Mouse (Mus musculus): ENCODE measurements around the gene Mknk2.
A peak's percentile ranks its signal among the peaks of the same experiment; 100 is the strongest.

Mknk2 gene

DNA sequence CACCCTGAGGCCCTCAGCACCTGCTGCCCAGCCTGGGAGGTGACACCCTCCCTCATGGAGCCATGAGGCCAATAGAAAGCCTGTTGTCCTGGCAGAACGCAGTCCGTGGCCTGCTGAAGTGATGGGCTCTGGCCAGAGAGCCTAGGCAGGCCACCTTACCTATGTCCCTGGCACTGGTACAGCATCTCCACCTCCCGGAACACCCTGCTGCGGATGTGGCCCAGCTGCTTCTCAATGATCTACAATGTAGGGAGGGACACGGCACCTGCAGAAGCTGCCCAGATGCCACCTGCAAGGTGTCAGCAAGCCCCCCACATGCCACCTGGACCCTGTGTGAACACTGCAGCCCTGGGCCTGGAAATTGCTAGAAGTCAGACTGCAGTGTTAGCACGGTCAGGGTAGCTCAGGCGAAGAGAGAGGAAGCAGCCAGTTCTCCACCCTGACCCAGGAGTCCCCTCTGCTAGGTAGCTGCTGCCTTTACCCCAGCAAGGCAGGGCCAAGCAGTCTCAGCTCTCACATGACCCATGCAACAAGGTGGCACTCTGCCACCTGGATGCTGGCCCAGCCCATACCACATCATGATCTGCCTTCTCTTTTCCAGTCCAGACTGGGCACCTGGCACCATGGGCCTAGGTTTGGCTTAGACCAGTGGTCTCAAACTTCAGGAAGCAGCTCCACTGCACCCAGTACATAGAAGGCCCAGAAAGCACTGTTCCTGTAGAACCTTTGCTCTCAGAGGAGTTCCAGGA, 8.0 kb downstream of the Mknk2 start:
- no peak for DNase-seq (ENCODE audit: low read depth)

DNA sequence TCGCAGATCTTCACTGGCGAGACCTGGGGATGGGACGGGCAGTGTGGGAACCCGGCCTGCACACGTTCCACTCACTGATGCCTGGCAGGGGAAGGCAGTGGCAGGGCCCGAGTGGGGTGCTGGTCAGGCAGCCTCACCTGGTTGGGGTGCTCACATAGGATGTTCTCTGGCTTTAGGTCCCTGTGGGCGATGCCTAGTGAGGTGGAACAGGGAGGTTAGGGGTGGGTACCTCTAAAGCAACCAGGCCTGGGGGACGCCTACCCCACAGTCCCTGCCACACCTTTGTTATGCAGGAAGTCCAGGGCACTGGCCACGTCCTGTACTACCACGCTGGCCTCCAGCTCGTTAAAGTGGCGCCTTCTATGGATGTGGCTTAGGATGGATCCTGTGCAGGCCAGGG, 8.9 kb downstream of the Mknk2 start:
- DNase-seq (ENCODE audit: low read depth): no peak

DNA sequence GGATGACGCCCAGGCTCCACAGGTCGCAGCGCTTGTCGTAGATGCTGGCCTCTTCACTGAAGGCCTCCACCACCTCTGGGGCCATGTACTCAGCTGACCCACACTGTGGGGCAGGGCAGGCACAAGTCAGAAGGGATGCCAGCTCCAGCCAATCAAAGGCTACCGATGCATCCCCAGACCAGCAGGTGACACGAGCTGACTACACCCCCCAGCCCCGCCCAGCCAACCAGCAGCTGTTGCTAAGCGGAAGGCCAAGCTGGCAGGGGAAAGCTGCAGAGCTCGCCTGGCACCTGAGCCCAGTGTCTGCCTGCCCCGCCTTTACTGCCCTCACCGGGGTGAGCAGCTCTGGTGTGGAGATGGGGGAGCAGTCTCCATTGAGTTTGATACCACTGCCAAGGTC, 9.3 kb downstream of the Mknk2 start:
- DNase-seq (ENCODE audit: low read depth): no peak

- DNase-seq (ENCODE audit: low read depth): no peak
These were observed 11.0 kb downstream of the Mknk2 start for GRCm38 (mm10) chr10:80666837-80667412.

DNA sequence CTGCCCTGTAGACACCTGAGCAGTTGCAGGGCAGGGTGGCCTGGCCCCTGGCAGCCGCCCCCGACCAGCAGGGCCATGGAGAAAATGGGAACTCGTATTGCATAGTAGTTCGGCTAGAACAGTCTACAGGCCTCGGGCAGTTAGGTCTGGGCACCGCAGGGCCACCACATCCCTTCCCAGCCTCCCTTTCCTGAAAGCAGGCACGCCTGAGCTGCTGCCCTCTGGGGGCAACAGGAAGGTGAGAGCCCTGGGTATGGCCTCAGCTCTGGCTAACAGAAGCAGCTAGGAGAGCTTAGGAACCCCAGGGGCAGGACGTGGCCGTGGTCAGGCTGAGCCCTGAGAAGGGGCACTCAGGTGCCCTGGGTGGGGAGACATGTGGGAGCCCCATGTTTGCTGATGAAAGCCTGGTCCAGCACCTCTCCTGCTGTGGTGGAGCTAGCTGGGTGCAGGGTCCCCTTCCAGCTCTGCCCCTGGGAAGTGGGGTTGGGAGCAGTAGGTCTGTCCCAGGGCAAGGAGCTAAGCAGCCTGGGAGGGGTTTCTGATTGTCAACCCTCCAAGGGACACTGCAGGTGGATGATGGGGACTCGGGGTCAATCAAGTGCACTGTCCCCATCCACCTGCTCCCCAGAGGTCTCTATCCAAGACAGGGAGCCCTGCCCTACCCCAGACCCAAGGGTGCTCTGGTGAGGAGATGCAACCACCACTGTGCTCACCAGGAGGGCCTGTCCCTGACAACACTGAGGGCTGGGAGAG, 11.8 kb downstream of the Mknk2 start:
- peak; percentile 68 for DNase-seq (ENCODE audit: low read depth)

DNA sequence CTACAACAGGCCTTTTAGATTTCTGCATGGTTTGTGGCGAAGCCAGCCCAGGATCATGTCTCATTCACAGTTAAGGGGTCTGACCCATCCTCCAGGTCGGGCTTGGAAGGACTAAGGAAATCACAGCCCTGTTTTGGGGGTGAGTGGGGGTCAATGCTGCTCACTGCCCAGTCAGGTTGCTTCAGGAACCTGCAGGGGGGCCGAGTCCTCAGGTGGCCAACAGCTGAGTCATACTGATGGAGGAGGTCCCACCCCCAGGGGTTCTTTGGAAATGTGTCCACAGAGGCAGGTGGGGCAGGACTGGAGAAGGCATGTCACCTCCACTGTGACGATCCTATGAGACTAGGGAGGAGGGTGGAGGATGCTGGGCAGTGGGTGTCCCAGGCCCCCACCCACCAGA, 12.5 kb downstream of the Mknk2 start:
- no peak for DNase-seq (ENCODE audit: low read depth)

GRCm38 (mm10) chr10:80665016-80665380, 12.9 kb downstream of the Mknk2 start:
- peak; percentile 84 for DNase-seq (ENCODE audit: low read depth)

DNA sequence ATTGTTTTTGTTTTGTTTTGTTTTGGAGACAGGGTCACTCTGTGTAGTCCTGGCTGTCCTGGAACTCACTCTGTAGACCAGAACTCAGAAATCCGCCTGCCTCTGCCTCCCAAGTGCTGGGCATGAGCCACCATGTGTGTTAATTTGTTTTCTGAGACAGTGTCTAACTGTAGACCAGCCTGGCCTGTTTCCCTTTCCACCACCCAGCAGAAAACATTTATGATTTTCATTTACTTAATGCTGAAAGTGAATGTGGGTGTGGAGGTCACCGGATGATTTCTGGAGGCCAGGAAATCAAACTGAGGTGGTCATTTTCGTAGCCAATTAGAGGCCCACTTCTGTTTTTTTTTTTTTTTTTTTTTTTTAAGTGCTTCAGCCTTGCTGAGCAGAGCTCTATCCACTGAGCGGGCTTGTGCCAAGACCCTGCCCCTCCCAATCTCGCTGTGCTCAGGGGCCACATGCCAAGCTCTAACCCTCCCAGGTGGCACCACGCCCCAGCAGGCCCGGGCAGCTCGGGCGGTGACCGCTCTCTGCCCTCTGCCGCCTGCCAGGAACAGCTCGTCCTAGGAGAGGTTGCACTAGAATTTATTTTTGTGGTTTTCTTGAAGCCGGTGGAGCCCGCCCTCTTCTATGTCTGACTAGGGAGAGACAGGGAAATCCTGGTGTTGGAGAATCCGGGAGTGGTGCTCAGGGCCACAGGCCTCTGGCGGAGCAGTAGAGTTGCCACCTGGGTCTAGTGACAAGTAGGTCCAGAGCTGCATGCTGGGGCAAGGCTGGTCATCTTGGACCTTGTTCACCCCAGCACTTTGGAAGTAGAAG, 13.5 kb downstream of the Mknk2 start:
- DNase-seq (ENCODE audit: low read depth): peak; percentile 88

GRCm38 (mm10) chr10:80663485-80664196, 14.3 kb downstream of the Mknk2 start:
- DNase-seq (ENCODE audit: low read depth): peak; percentile 30

DNA sequence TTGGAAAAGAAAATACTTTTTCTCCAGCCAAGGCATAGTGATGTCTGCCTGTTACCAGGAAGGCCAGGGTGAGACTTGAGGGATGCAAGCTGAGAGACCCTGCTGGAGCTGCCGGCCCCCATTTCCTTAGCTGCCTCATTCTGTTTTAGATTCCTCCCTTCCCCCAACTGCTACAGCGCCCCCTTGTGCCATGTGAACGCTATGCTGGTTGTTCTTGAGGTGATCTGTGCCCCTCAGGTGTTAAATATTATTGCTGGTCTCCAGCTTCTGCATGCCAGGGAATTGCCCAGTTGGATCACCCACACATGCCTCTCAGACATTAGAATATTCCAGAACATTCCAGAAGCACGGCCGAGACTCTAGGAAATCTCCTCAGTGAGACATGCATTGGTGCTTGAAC, 16.8 kb downstream of the Mknk2 start:
- peak; percentile 73 for DNase-seq (ENCODE audit: low read depth)

GRCm38 (mm10) chr10:80659213-80659612, 18.7 kb downstream of the Mknk2 start:
- DNase-seq (ENCODE audit: low read depth): peak; percentile 73

GRCm38 (mm10) chr10:80658841-80659202, 19.1 kb downstream of the Mknk2 start:
- peak; percentile 59 for DNase-seq (ENCODE audit: low read depth)

DNA sequence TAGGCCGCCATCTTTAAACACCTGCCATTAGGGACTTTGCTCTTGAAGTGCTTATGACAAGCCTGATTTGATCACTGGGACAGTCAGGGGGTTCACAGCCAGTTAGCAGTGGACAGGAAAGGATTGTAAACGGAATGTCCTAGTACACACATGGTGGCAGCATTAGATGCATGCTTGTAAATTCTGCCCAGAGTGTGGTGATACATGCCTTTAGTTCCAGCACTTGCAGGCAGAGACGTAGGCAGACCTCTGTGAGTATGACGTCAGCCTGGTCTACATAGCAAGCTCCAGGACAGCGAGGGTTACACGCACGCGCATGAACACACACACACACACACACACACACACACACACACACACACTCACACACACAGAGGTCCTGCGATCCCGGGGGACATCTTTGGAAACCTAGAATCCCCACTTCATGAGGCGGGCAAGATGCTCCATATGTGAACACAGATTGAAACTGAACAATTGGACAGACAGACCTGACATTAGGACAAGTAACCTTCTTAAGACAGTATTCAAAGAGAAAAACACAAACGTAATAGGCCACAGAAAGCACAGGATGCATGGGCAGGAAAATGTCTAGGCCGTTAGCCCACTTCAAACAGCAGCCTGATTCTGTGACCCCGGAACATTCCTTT, 19.6 kb downstream of the Mknk2 start:
- DNase-seq (ENCODE audit: low read depth): no peak

DNA sequence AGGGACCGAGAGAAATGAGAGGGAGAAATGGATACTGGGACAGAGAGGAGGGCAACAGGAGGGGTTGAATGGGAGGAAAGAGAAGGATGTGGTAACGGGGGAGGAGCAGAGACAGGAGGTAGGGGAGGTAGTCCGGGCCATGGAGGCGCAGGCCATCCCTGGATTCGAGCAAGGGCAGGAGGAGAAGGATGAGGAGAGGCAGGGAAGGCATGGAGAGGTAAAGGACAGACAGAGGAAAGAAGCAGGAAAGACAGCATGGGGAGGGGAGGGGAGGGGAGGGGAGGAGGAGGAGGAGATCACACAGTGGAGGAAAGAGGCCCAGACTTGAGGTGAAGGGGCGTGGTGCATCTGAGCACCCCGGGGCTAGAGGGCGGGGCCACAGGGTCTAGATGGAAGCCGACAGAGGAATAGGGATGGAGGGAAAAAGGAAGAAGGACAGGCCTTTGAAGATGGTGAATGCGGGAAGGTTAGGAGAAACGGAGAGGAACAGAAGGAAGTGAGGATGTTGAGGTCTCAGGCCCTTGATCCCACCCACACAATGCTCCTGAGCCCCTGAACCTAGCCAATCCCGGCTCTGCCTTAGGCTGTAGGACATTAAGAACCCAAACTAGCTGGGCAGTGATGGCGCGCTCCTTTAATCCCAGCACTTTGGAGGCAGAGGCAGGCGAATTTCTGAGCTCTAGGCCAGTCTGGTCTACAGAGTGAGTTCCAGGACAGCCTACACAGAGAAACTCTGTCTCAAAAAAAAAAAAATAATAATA, 20.9 kb downstream of the Mknk2 start, which contains the start of gene Btbd2:
Gene Btbd2, minus strand, starts transcription at position 209 of the 761 bp plus-strand sequence.
- no peak for DNase-seq (ENCODE audit: low read depth)

- peak; percentile 99 for DNase-seq (ENCODE audit: low read depth)
These were observed 21.6 kb downstream of the Mknk2 start for GRCm38 (mm10) chr10:80656130-80656862.

DNA sequence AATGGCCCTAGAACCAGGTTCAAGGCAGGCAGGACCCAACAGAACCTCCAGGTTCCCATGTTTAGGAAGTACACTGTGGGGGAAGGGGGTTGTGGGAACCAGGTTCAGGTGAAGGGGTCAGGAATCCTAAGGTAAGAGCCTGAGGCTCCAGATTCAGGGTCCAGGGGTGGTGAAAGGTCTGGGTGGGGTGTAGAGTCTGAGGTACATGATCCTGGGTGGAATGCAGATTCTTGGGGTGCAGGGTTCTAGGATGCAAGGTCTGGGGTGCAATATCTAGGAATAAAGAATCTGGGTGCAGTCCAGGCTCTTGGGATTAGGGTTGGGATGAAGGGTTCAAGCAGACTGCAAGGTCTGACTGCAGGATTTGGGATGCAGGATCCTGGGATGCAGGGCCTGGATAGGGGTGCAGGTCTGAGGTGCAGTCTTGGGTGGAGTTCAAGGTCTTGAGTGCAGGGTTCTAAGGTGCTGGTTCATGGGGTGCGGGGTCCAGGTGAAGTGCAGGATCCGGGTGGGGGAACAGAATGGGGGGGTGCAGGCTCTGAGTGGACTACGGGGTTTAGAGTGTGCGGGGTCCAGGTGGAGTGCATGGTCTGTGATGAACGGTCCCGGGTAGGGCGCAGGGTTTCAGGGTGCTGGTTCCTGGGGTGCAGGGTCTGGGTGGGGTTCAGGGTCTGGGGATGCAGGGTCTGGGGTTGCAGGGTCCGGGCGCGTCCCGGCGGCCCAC, 22.3 kb downstream of the Mknk2 start:
- DNase-seq (ENCODE audit: low read depth): no peak

- no peak for DNase-seq (ENCODE audit: low read depth)
These were observed 23.0 kb downstream of the Mknk2 start for GRCm38 (mm10) chr10:80654866-80655265.

- DNase-seq (ENCODE audit: low read depth): peak; percentile 62
These were observed 24.7 kb downstream of the Mknk2 start for GRCm38 (mm10) chr10:80653156-80653720.

DNA sequence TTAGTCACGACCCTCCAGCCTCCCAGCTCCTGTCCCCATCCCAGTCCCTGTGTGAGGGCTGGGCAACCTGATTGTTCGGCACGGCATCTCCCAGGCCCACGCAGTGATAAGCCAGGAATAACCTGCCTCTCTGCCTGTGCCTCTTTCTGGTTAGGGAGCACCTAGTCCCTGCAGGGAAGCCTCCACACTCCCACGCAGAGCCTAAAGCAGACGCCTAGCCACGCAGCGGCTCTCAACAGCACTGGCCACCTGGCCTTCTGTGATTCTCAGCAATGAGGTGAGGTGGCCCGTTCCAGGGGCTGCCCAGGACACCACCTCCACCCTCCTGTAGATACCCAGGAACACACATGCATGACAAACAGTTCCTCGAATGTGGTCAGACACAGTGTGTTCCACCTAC, 27.5 kb downstream of the Mknk2 start:
- no peak for DNase-seq (ENCODE audit: low read depth)

Data from 416B (cell line).